Mouse (Mus musculus): ENCODE measurements around the gene Efemp2. TPM values are rescaled to one million over a fixed set of nuclear protein-coding genes. Genes with fewer than 3 reads are reported as not detected.
A peak's percentile ranks its signal among the peaks of the same experiment; 100 is the strongest.

Efemp2 gene
- polyA plus RNA-seq, 1 experiment from 2014 or later = 179 TPM

- no peak overlapping the region for H3K9ac ChIP-seq
- ATAC-seq (replicated peaks; ENCODE audit: low FRiP score) = no peak
- no peaks in the 10 kb centered on the region for H3K9me3 ChIP-seq (replicated peaks)
- H3K27me3 ChIP-seq = no peaks in the 10 kb centered on the region
- H3K4me2 ChIP-seq = no peak overlapping the region
- peaks cover 10% of the 10 kb centered on the region for H3K4me1 ChIP-seq
- 93% methylated on average over 6 of the region's 6 CpGs for WGBS
- H3K36me3 ChIP-seq = peaks cover 60% of the 10 kb centered on the region
- H3K27ac ChIP-seq = no peak overlapping the region
- no peak overlapping the region for H3K4me3 ChIP-seq (replicated peaks)
Observed at GRCm38 (mm10) chr19:5466916-5467500, 6.7 kb upstream of the Efemp2 start.

- H3K27ac ChIP-seq = no peak within 1 kb of the TSS
- H3K9me3 ChIP-seq (replicated peaks) = no peaks in the 10 kb centered on the region
Observed at GRCm38 (mm10) chr19:5468374-5468773, 5.4 kb upstream of the Efemp2 start, which contains the start of gene Ctsw. Ctsw (minus strand) TSS chr19:5468507.

GRCm38 (mm10) chr19:5471846-5472245, 1.9 kb upstream of the Efemp2 start:
- H3K27ac ChIP-seq = no peak overlapping the region
- no peak overlapping the region for H3K4me2 ChIP-seq
- no peaks in the 10 kb centered on the region for H3K9me3 ChIP-seq (replicated peaks)
- H3K27me3 ChIP-seq = no peaks in the 10 kb centered on the region
- H3K4me3 ChIP-seq (replicated peaks) = no peak overlapping the region
- 55% methylated on average over 5 of the region's 5 CpGs for WGBS
- H3K36me3 ChIP-seq = peaks cover 20% of the 10 kb centered on the region
- H3K9ac ChIP-seq = no peak overlapping the region
- peaks cover 34% of the 10 kb centered on the region for H3K4me1 ChIP-seq
- ATAC-seq (replicated peaks; ENCODE audit: low FRiP score) = no peak

More at GRCm38 (mm10) chr19:5468374-5468773, 5.4 kb upstream of the Efemp2 start, which contains the start of gene Ctsw:
- WGBS = 53% methylated on average over 5 of the region's 5 CpGs
- Histone ChIP-seq H3K4me2 (no peak within 1 kb of the TSS), H3K27me3 (no peaks in the 10 kb centered on the region), H3K9ac (no peak within 1 kb of the TSS), H3K4me3 (replicated peaks) (no peak within 1 kb of the TSS), H3K4me1 (peaks cover 15% of the 10 kb centered on the region), H3K36me3 (peaks cover 46% of the 10 kb centered on the region)
- no peak for ATAC-seq (replicated peaks; ENCODE audit: low FRiP score)

GRCm38 (mm10) chr19:5472857-5473256, 897 bp upstream of the Efemp2 start:
- peaks cover 42% of the 10 kb centered on the region for H3K4me1 ChIP-seq
- no peak for ATAC-seq (replicated peaks; ENCODE audit: low FRiP score)
- H3K9me3 ChIP-seq (replicated peaks) = no peaks in the 10 kb centered on the region
- H3K27ac ChIP-seq = peak overlapping the region; percentile 93; the same call in 1 of the 2 replicates
- 78% methylated on average over 3 of the region's 3 CpGs for WGBS
- H3K4me2 ChIP-seq = peak overlapping the region; percentile 93
- peaks cover 20% of the 10 kb centered on the region for H3K36me3 ChIP-seq
- H3K4me3 ChIP-seq (replicated peaks) = peak overlapping the region; percentile 69; the same call in 1 of the 2 replicates
- H3K9ac ChIP-seq = no peak overlapping the region
- H3K27me3 ChIP-seq = no peaks in the 10 kb centered on the region

GRCm38 (mm10) chr19:5474281-5475068, 721 bp downstream of the Efemp2 start:
- Histone ChIP-seq H3K27me3 (no peaks in the 10 kb centered on the region), H3K9ac (peak overlapping the region; percentile 73)

GRCm38 (mm10) chr19:5475069-5475714, 1.4 kb downstream of the Efemp2 start:
- WGBS = 12% methylated on average over 13 of the region's 13 CpGs
- ATAC-seq (replicated peaks; ENCODE audit: low FRiP score) = 0 out of 2 replicates have a peak, but pooled peaks have one; percentile 7

More at GRCm38 (mm10) chr19:5474281-5475068, 721 bp downstream of the Efemp2 start:
- peak overlapping the region; percentile 93 for H3K4me2 ChIP-seq
- H3K9me3 ChIP-seq (replicated peaks) = no peaks in the 10 kb centered on the region
- peak overlapping the region; percentile 93 for H3K27ac ChIP-seq
- WGBS = under 1% methylated on average over 49 of the region's 68 CpGs
- H3K4me3 ChIP-seq (replicated peaks) = peak overlapping the region; percentile 69
- peak; percentile 65 for ATAC-seq (replicated peaks; ENCODE audit: low FRiP score)
- H3K36me3 ChIP-seq = peaks cover 35% of the 10 kb centered on the region
- H3K4me1 ChIP-seq = peaks cover 44% of the 10 kb centered on the region

GRCm38 (mm10) chr19:5477004-5477667, 3.4 kb downstream of the Efemp2 start:
- 81% methylated on average over 10 of the region's 10 CpGs for WGBS

More at GRCm38 (mm10) chr19:5475069-5475714, 1.4 kb downstream of the Efemp2 start:
- H3K9me3 ChIP-seq (replicated peaks) = no peaks in the 10 kb centered on the region
- H3K36me3 ChIP-seq = peaks cover 42% of the 10 kb centered on the region
- H3K4me3 ChIP-seq (replicated peaks) = peak overlapping the region; percentile 69
- peaks cover 44% of the 10 kb centered on the region for H3K4me1 ChIP-seq
- H3K4me2 ChIP-seq = peak overlapping the region; percentile 93
- H3K27ac ChIP-seq = peak overlapping the region; percentile 93
- H3K9ac ChIP-seq = peak overlapping the region; percentile 73
- H3K27me3 ChIP-seq = no peaks in the 10 kb centered on the region

GRCm38 (mm10) chr19:5477668-5478300, 4.0 kb downstream of the Efemp2 start:
- H3K9ac ChIP-seq = no peak overlapping the region
- H3K27me3 ChIP-seq = no peaks in the 10 kb centered on the region
- peaks cover 68% of the 10 kb centered on the region for H3K36me3 ChIP-seq
- no peaks in the 10 kb centered on the region for H3K9me3 ChIP-seq (replicated peaks)
- 85% methylated on average over 18 of the region's 18 CpGs for WGBS
- ATAC-seq (replicated peaks; ENCODE audit: low FRiP score) = no peak
- 0 out of 2 replicates have a peak overlapping the region, but pooled peaks have one; percentile 13 for H3K27ac ChIP-seq
- H3K4me1 ChIP-seq = peaks cover 44% of the 10 kb centered on the region
- no peak overlapping the region for H3K4me2 ChIP-seq
- no peak overlapping the region for H3K4me3 ChIP-seq (replicated peaks)

More at GRCm38 (mm10) chr19:5477004-5477667, 3.4 kb downstream of the Efemp2 start:
- Histone ChIP-seq H3K36me3 (peaks cover 61% of the 10 kb centered on the region), H3K9ac (peak overlapping the region; percentile 10; the same call in 1 of the 2 replicates), H3K4me2 (0 out of 2 replicates have a peak overlapping the region, but pooled peaks have one; percentile 21), H3K27ac (0 out of 2 replicates have a peak overlapping the region, but pooled peaks have one; percentile 13), H3K4me3 (replicated peaks) (no peak overlapping the region), H3K4me1 (peaks cover 44% of the 10 kb centered on the region), H3K9me3 (replicated peaks) (no peaks in the 10 kb centered on the region), H3K27me3 (no peaks in the 10 kb centered on the region)
- no peak for ATAC-seq (replicated peaks; ENCODE audit: low FRiP score)

GRCm38 (mm10) chr19:5480016-5480415, 6.3 kb downstream of the Efemp2 start:
- Histone ChIP-seq H3K4me3 (replicated peaks) (no peak overlapping the region), H3K4me1 (peaks cover 26% of the 10 kb centered on the region), H3K4me2 (no peak overlapping the region), H3K27me3 (no peaks in the 10 kb centered on the region), H3K9ac (no peak overlapping the region), H3K27ac (no peak overlapping the region), H3K36me3 (peaks cover 90% of the 10 kb centered on the region), H3K9me3 (replicated peaks) (no peaks in the 10 kb centered on the region)
- 83% methylated on average over 10 of the region's 10 CpGs for WGBS
- ATAC-seq (replicated peaks; ENCODE audit: low FRiP score) = no peak

- no peak overlapping the region for H3K27ac ChIP-seq
- H3K9me3 ChIP-seq (replicated peaks) = no peaks in the 10 kb centered on the region
- H3K4me3 ChIP-seq (replicated peaks) = no peak overlapping the region
- no peak overlapping the region for H3K4me2 ChIP-seq
- peaks cover 23% of the 10 kb centered on the region for H3K4me1 ChIP-seq
- no peak for ATAC-seq (replicated peaks; ENCODE audit: low FRiP score)
- WGBS = 92% methylated on average over 10 of the region's 10 CpGs
- peaks cover 99% of the 10 kb centered on the region for H3K36me3 ChIP-seq
- H3K27me3 ChIP-seq = no peaks in the 10 kb centered on the region
- no peak overlapping the region for H3K9ac ChIP-seq
Observed at GRCm38 (mm10) chr19:5481398-5481797, 7.6 kb downstream of the Efemp2 start.

Measured in kidney, embryonic 15.5 days (tissue).